Mouse (Mus musculus) adrenal gland, postnatal 14 days (tissue): ENCODE data around the gene Klhl2. TPM values are rescaled to one million over a fixed set of nuclear protein-coding genes. Genes with fewer than 3 reads are reported as not detected.

Experiments used
- DNase-seq: peaks from one replicate; pipeline ENCODE4 v3.0.0; 2021; ENCODE audit warnings: mixed read lengths
- long read RNA-seq, 2 experiments: library from polyadenylated mRNA; stranded (forward); transcript quantifications; one replicate each; pipeline ENCODE4 v2.0.0; 2021
- total RNA-seq: library from RNA; stranded (reverse); gene quantifications from 2 replicates; pipeline ENCODE4 v1.2.3, GENCODE M21; 2021

The Klhl2 gene
- 47.2 and 48.8 TPM in 2 replicates for total RNA-seq
- long read RNA-seq, experiment 1, transcript Klhl2-201 (15 exons, 3,412 nt), result major isoform, 69 of 81 reads
- long read RNA-seq, experiment 1, partial matches to known transcripts, result 3 of 81 reads
- long read RNA-seq, experiment 1, other reads (novel, unspliced or antisense), result 9 of 81 reads
- long read RNA-seq, experiment 2, transcript Klhl2-201 (15 exons, 3,412 nt), result major isoform, 61 of 71 reads
- long read RNA-seq, experiment 2, partial matches to known transcripts, result 4 of 71 reads
- long read RNA-seq, experiment 2, other reads (novel, unspliced or antisense), result 6 of 71 reads

- DNase-seq, result peak; percentile 88
These were observed at the start of gene Klhl2 for GRCm38 (mm10) chr8:64849897-64850541. TSS of gene Klhl2 (minus strand) at chr8:64850017.

DNA sequence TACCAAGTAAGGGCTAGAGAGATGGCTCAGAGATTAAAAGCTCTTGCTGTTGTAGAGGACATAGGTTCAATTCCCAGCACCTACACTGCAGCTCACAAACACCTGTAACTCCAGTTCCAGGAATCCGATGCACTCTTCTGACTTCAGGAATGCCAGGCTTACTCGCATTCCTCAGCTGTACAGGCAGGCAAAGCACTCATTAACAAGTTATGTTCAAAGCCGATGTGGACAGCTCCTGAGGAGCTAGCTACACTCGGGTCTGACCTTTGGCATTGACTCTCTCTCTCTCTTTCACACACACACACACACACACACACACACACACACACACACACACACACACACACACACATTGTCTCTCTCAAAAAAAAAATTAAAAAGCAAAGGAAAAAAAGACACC lies 48.9 kb upstream of the Klhl2 start:
- DNase-seq, result no peak

GRCm38 (mm10) chr8:64896731-64897130 lies 46.9 kb upstream of the Klhl2 start:
- DNase-seq, result no peak

- peak; percentile 61 for DNase-seq
These were observed 30.9 kb upstream of the Klhl2 start for GRCm38 (mm10) chr8:64880619-64881200.

GRCm38 (mm10) chr8:64877630-64878312 lies 28.0 kb upstream of the Klhl2 start:
- DNase-seq, result peak; percentile 48

DNA sequence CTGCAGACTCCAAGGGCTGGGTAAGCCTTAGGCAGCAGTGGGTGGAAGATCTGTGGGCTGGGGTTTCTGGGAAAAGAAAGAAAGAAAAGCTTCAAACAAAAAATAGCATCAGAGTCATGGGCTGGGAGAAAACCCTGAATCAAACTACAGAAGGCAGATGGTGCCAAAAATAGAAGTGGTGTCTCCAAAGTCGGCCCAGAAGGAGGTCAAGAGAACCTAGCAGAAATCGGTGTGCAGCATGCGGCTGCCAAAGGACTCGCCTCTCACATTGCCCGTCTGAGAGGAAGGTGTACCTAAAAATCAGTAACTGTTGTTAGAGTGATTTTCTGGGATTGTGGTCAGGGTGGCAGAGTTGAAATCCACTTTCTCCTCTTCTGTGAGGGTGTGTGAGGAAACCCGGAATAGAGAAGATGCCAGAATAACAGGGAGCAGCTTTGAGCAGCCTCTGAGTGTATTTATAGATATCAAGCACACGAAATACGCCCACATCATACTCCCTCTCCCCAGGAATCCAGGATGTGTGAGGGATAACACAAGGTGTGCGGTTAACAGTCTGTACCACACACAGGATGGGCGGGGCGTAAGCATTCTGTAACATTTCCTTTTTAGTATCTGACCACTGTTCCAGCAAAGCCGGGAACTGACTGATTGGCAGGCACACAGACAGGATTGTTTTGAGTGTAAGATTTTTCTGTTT lies 21.8 kb upstream of the Klhl2 start:
- DNase-seq, result no peak

DNA sequence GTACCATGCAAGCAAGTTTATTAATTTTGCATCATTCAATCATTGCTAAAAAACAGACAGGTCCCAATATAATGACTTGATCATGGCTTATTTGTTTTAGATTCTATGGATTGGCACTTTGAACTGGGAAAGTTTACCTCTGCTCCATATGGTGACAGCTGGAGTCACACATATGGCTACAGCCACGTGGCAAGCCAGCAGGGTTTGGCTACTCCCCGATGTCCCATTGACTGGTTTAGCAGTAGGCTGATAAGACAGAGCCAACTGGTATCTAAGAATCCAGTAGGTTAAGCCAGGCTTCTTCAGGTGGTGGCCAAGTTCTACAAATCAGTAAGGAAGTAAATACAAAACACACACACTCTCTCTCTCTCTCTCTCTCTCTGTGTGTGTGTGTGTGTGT lies 20.4 kb upstream of the Klhl2 start:
- DNase-seq, result no peak

DNA sequence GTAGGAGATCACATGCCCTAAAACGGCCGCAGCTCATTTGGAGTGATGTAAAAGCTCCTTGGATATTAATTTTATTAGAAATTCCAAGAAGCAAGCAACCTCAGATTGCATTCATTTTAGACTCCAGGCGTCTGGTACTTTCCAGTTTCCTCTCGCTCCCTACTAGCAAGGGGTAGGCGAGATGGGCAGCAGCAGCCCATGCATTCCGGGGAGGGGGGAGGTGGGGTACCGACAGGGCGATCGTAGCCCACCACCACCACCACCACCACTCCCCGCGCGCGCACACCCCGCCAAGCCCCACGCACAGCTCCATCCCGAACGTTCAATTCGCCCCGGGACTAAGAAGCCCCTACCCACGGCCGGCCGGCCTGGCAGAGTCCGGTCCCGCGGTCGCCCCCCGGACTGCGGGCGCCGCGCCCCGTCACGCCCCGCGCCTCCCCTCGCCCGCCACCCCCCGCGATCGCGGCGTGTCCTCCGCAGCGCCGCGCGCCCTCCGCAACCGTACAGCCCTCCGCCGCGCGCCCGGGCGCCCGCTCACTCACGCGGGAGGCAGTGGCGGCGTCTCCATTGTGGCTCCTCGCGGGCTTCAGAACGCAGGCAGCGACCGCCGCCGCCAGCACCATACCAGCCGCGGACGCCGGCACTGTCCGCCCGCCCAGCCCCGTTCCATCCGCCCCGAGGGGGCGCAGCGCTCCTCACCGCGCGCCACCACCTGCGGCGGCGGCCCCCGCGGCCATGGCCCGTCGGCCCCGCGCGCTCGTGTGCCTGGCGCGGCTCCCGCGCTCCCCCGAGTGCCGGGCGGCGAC lies 523 bp downstream of the Klhl2 start:
- no peak for DNase-seq

GRCm38 (mm10) chr8:64848245-64848785 lies 1.5 kb downstream of the Klhl2 start:
- no peak for DNase-seq

- no peak for DNase-seq
These were observed 2.2 kb downstream of the Klhl2 start for GRCm38 (mm10) chr8:64847650-64848049.

DNA sequence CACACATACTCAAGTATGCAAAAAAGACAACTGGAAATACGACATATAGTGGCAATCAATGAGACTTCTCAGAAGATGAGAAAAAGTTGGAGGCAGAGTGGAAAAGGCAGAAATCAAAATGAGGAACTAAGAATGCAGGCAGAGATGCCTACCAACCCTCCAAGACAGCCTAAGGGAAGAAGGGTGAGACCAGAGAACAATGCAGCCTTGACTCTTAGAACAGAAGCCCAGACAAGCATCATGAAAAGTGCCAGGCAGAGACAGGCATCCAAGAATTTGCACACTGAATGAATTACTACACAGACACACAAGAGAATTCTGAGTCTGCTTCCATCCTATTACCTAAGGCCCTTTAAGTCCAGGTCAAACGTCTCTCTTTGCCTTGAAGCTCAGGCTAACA lies 2.6 kb downstream of the Klhl2 start:
- DNase-seq, result no peak

DNA sequence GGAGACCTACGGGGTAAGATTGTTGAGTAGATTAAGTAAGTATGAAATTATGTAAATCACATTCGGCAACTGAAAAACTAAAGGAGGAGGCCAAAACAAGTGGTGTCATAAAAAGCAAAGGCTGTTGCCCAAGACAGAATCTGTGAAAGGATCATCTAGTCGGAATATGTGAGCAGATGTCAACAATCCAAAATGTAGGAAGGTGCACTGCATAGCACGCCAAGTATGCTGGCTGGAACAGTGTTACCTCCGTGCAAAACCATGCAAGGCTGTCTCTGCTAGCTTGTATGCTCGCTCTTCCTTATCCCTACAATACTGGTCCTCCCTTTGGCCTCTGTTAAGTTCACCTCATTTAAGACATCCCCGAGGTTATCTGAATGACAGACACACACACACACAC lies 4.5 kb downstream of the Klhl2 start:
- no peak for DNase-seq

GRCm38 (mm10) chr8:64844043-64844481 lies 5.8 kb downstream of the Klhl2 start:
- peak; percentile 29 for DNase-seq

GRCm38 (mm10) chr8:64843168-64843567 lies 6.6 kb downstream of the Klhl2 start:
- no peak for DNase-seq

DNA sequence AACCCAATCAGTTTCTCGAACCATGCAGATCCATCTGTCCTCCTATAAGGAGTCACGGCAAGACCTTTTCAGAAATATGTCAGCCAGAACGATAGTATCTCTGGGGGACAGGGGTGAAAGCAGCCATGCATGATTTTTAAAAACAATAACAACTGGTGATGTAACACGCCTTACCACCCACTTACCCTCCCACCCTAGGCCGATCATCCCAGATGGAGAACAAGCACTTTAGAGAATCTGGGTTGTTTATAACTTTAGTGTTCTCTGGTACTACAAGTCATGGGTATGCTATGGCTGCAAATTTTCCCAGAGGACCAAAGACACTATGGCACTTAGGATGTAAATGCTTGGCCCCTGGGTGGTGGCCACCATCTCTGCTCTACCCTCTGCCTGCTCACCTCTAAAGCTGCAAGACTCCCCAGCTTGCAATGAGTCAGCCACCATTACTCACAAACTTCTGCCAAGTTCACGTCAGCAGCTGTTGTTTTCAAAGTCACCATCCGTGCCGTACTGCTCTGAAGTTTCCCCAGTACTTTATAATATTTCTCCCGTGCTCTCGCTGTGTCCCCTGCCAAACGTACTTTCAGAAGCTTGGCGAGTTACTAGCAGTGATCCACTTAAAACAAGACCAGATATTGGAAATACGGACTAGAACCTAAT lies 7.9 kb downstream of the Klhl2 start:
- DNase-seq, result peak; percentile 85

- no peak for DNase-seq
These were observed 10.2 kb downstream of the Klhl2 start for GRCm38 (mm10) chr8:64839628-64840027.

DNA sequence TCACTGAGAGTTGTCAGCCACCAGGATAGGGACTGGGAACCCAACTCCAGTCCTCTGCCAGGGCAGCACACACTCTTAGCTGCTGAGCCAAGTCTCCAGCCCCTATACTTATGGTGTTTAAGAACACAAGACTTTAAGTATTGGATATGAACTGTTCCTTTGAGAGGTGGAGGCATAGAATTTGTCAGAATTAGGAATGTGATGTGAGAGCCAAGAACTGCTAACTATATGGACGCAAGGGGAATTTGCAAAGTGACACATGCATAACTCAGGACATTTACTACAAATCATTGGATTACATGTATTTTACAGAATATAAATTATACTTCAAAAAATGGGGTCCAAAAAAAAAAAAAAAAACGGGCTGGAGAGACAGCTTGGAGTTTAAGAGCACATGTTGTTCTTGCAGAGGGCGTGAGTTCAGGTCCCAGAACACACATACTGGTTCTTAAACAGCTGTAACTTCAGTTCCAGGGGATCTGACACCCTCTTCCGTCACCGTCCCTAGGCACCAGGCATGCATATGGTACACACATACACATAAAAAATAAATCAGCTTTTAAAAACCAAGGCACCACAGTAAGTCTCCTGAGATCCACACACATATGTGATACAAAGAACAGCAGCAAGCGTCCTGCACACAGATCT lies 14.2 kb downstream of the Klhl2 start:
- DNase-seq, result no peak

- no peak for DNase-seq
These were observed 15.5 kb downstream of the Klhl2 start for GRCm38 (mm10) chr8:64834071-64834877.

DNA sequence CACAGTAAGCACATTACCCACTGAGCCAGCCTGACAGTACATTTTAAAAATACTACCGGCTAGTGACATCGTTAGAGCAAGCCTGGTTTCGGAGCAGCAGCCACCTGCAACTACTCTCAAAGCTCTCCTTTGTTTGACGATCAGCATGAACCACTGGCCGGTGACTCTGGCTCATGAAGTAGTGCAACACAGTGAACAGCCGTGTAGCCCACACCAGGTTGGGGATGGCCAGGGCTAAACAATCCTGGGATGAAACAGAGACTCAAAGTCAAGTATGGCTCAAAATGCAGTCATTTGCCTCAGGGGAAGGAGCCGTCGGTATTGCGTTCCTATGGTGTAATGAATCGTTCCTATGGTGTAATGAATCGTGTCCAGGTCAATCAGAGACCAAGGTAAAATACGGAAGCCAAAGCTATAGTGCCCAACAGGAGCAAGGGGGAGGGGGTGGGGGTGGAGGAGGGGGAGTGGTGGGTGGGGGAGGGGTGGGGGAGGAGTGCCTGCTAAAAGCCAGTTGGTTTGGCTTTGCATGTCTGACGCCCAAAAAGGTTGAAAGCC lies 17.2 kb downstream of the Klhl2 start:
- DNase-seq, result no peak
